Mouse (Mus musculus) MEL (cell line): ENCODE measurements around the gene Apbb1. TPM values are rescaled to one million over a fixed set of nuclear protein-coding genes. Genes with fewer than 3 reads are reported as not detected.

Source experiments
- DNase-seq: peaks from one replicate; pipeline ENCODE4 v3.0.0; 2011; ENCODE audit warnings: low read depth, low spot score
- H3K27ac ChIP-seq: 2 replicates; pipeline ENCODE4 v1.5.1; 2012; ENCODE audit warnings: low read depth, mild to moderate bottlenecking, control low read depth, low read length, moderate library complexity; ENCODE audit not compliant: control insufficient read depth
- H3K27me3 ChIP-seq, 2 experiments: fragments of 150-350 bp in 1 of 2; sonication (generic) in 1 of 2; 2 replicates each; pipeline ENCODE4 v1.6.1; 2012; ENCODE audit warnings: low read length in 2 of 2, mild to moderate bottlenecking in 2 of 2, improper control_type of control experiment in 1 of 2, moderate library complexity in 1 of 2; ENCODE audit not compliant: insufficient read depth in 2 of 2, control insufficient read depth in 1 of 2
- H3K36me3 ChIP-seq, 2 experiments: 2 replicates each; pipeline ENCODE4 v1.6.1; 2012 to 2014; ENCODE audit warnings: low read length in 2 of 2, improper control_type of control experiment in 1 of 2, inconsistent platforms in 1 of 2, mild to moderate bottlenecking in 1 of 2; ENCODE audit not compliant: insufficient read depth in 2 of 2, control insufficient read depth in 1 of 2
- H3K4me1 ChIP-seq, 2 experiments: fragments of 150-350 bp in 1 of 2; sonication (generic) in 1 of 2; 2 replicates each; pipeline ENCODE4 v1.6.1; 2012; ENCODE audit warnings: low read length in 2 of 2, improper control_type of control experiment in 1 of 2, mild to moderate bottlenecking in 1 of 2; ENCODE audit not compliant: insufficient read depth in 2 of 2, control insufficient read depth in 1 of 2
- H3K4me3 ChIP-seq, 2 experiments: fragments of 150-350 bp in 1 of 2; sonication (generic) in 1 of 2; 2 replicates each; pipeline ENCODE4 v1.5.1; 2012; ENCODE audit warnings: low read depth in 2 of 2, low read length in 2 of 2, mild to moderate bottlenecking in 2 of 2, moderate library complexity in 2 of 2, control low read depth in 1 of 2, improper control_type of control experiment in 1 of 2; ENCODE audit not compliant: control insufficient read depth in 1 of 2, insufficient read depth in 1 of 2
- H3K79me2 ChIP-seq: 2 replicates; pipeline ENCODE4 v1.6.1; 2012; ENCODE audit warnings: mild to moderate bottlenecking, low read length, moderate library complexity; ENCODE audit not compliant: control insufficient read depth, poor library complexity, insufficient read depth
- H3K9ac ChIP-seq: 2 replicates; pipeline ENCODE4 v1.6.1; 2012; ENCODE audit warnings: low read depth, mild to moderate bottlenecking, control low read depth, low read length, moderate library complexity; ENCODE audit not compliant: control insufficient read depth, poor library complexity, severe bottlenecking
- H3K9me3 ChIP-seq: fragments of 150-350 bp; sonication (generic); replicated peaks from 2 replicates; pipeline ENCODE4 v1.6.1; 2012; ENCODE audit warnings: mild to moderate bottlenecking, low read length, improper control_type of control experiment, moderate library complexity; ENCODE audit not compliant: insufficient read depth
- ELF1 ChIP-seq: IDR thresholded peaks from 2 replicates; pipeline ENCODE4 v1.6.1; 2014; ENCODE audit warnings: low read depth, mild to moderate bottlenecking, inconsistent platforms, low read length, improper control_type of control experiment, moderate library complexity
- EP300 ChIP-seq, 2 experiments: IDR thresholded peaks; 2 replicates each; pipeline ENCODE4 v1.6.1; 2011; ENCODE audit warnings: improper control_type of control experiment in 2 of 2, low read length in 2 of 2, low read depth in 1 of 2, mild to moderate bottlenecking in 1 of 2
- ETS1 ChIP-seq: IDR thresholded peaks from 2 replicates; pipeline ENCODE4 v1.6.1; 2012; ENCODE audit warnings: low read depth, mild to moderate bottlenecking, inconsistent platforms, low read length, improper control_type of control experiment, moderate library complexity
- GABPA ChIP-seq: IDR thresholded peaks from 2 replicates; pipeline ENCODE4 v1.6.1; 2012; ENCODE audit warnings: low read depth, mild to moderate bottlenecking, inconsistent platforms, low read length, improper control_type of control experiment, moderate library complexity
- JUND ChIP-seq: IDR thresholded peaks from 2 replicates; pipeline ENCODE4 v1.6.1; 2011; ENCODE audit warnings: low read depth, mild to moderate bottlenecking, improper control_type of control experiment, low read length
- KAT2A ChIP-seq: conservative IDR thresholded peaks from 2 replicates; pipeline ENCODE4 v1.6.1; 2012; ENCODE audit warnings: low read depth, low read length, improper control_type of control experiment, inconsistent platforms
- MAFK ChIP-seq: IDR thresholded peaks from 2 replicates; pipeline ENCODE4 v1.6.1; 2011; ENCODE audit warnings: low read depth, mild to moderate bottlenecking, low read length, improper control_type of control experiment, borderline replicate concordance
- MAX ChIP-seq: IDR thresholded peaks from 2 replicates; pipeline ENCODE4 v1.6.1; 2011; ENCODE audit warnings: low read length, improper control_type of control experiment
- MEF2A ChIP-seq: IDR thresholded peaks from 2 replicates; pipeline ENCODE4 v1.6.1; 2014; ENCODE audit warnings: low read depth, mild to moderate bottlenecking, inconsistent platforms, low read length, improper control_type of control experiment; ENCODE audit not compliant: poor library complexity, insufficient replicate concordance, severe bottlenecking; ENCODE audit errors: extremely low read depth
- MXI1 ChIP-seq: IDR thresholded peaks from 2 replicates; pipeline ENCODE4 v1.6.1; 2011; ENCODE audit warnings: mild to moderate bottlenecking, low read depth, low read length, improper control_type of control experiment
- MYC ChIP-seq: IDR thresholded peaks from 2 replicates; pipeline ENCODE4 v1.6.1; 2011; ENCODE audit warnings: low read depth, mild to moderate bottlenecking, low read length, improper control_type of control experiment, moderate library complexity
- NELFE ChIP-seq: IDR thresholded peaks from 2 replicates; pipeline ENCODE4 v1.6.1; 2011; ENCODE audit warnings: low read depth, low read length, improper control_type of control experiment
- NRF1 ChIP-seq: IDR thresholded peaks from 2 replicates; pipeline ENCODE4 v1.6.1; 2014; ENCODE audit warnings: low read depth, mild to moderate bottlenecking, inconsistent platforms, low read length, improper control_type of control experiment, moderate library complexity; ENCODE audit not compliant: poor library complexity, insufficient read depth, severe bottlenecking
- POLR2A ChIP-seq, 2 experiments: IDR thresholded peaks; 2 replicates each; pipeline ENCODE4 v1.6.1; 2011 to 2012; ENCODE audit warnings: low read length in 2 of 2, mild to moderate bottlenecking in 2 of 2, control low read depth in 1 of 2, improper control_type of control experiment in 1 of 2, low read depth in 1 of 2, moderate library complexity in 1 of 2; ENCODE audit not compliant: control insufficient read depth in 1 of 2, insufficient read depth in 1 of 2, poor library complexity in 1 of 2
- POLR2AphosphoS5 ChIP-seq: IDR thresholded peaks from 2 replicates; pipeline ENCODE4 v1.6.1; 2012; ENCODE audit warnings: low read depth, borderline replicate concordance, mild to moderate bottlenecking, inconsistent platforms, low read length, moderate library complexity, mixed read lengths
- RAD21 ChIP-seq: IDR thresholded peaks from 2 replicates; pipeline ENCODE4 v1.6.1; 2011; ENCODE audit warnings: mild to moderate bottlenecking, low read depth, low read length, improper control_type of control experiment
- TAL1 ChIP-seq: IDR thresholded peaks from 2 replicates; pipeline ENCODE4 v1.6.1; 2012; ENCODE audit warnings: mild to moderate bottlenecking, inconsistent platforms, low read length, moderate library complexity, mixed read lengths
- TCF12 ChIP-seq: IDR thresholded peaks from 2 replicates; pipeline ENCODE4 v1.6.1; 2014; ENCODE audit warnings: low read depth, mild to moderate bottlenecking, inconsistent platforms, low read length, improper control_type of control experiment, moderate library complexity
- USF1 ChIP-seq: IDR thresholded peaks from 2 replicates; pipeline ENCODE4 v1.6.1; 2014; ENCODE audit warnings: low read depth, mild to moderate bottlenecking, inconsistent platforms, low read length, improper control_type of control experiment, moderate library complexity
- ZC3H11A ChIP-seq: IDR thresholded peaks from 2 replicates; pipeline ENCODE4 v1.6.1; 2012; ENCODE audit warnings: low read depth, mild to moderate bottlenecking, inconsistent platforms, low read length, improper control_type of control experiment
- ZKSCAN1 ChIP-seq: IDR thresholded peaks from 2 replicates; pipeline ENCODE4 v1.6.1; 2012; ENCODE audit warnings: low read depth, mild to moderate bottlenecking, inconsistent platforms, low read length, improper control_type of control experiment, moderate library complexity
- ZMIZ1 ChIP-seq: IDR thresholded peaks from 2 replicates; pipeline ENCODE4 v1.6.1; 2012; ENCODE audit warnings: low read depth, mild to moderate bottlenecking, inconsistent platforms, low read length, improper control_type of control experiment, moderate library complexity
- polyA plus RNA-seq, 2 experiments: library from polyadenylated mRNA; stranded (reverse) in 1 of 2; unstranded in 1 of 2; fragments of >175 nt in 1 of 2; fragments of >200 nt in 1 of 2; gene quantifications; 2 replicates each; pipeline versions ENCODE4 v1.2.1 to v1.2.4; 2012; ENCODE audit warnings: low replicate concordance in 2 of 2, low read depth in 1 of 2; ENCODE audit not compliant: insufficient read length in 2 of 2, insufficient read depth in 1 of 2, missing spikeins in 1 of 2
- total RNA-seq: library from RNA; depleted of rRNA; stranded (reverse); fragments of 300-350 nt; gene quantifications from 2 replicates; pipeline ENCODE4 v1.2.3, GENCODE M21; 2012

Apbb1 gene
- total and polyA plus RNA-seq, 3 experiments = 0.13 TPM; not detected in 2

DNA sequence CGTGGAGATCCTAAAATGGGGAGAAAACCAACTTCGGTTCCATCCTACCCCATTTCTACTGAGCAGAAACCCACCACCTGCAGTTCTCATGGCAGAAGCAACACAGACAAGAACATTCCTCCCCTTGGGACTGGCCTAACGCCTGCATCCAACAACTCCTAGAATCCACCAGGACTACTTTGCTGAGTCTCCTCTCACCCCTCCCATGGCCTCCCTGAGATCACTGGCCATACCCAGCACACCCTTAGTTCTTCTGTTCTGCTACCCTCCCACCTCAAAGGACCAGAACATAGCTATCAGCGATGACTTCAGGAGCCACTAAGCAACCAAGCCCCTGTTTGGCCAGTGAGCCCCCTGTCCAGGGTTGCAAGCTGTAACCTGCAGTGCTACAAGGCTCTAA is 10.7 kb downstream of the Apbb1 start:
- no peaks in the 10 kb centered on the region for H3K9me3 ChIP-seq
- H3K27me3 ChIP-seq = peaks cover 0 to 2% of the 10 kb centered on the region in 2 experiments; a peak in 1 of 4 replicates
- H3K36me3 ChIP-seq = no peaks in the 10 kb centered on the region

DNA sequence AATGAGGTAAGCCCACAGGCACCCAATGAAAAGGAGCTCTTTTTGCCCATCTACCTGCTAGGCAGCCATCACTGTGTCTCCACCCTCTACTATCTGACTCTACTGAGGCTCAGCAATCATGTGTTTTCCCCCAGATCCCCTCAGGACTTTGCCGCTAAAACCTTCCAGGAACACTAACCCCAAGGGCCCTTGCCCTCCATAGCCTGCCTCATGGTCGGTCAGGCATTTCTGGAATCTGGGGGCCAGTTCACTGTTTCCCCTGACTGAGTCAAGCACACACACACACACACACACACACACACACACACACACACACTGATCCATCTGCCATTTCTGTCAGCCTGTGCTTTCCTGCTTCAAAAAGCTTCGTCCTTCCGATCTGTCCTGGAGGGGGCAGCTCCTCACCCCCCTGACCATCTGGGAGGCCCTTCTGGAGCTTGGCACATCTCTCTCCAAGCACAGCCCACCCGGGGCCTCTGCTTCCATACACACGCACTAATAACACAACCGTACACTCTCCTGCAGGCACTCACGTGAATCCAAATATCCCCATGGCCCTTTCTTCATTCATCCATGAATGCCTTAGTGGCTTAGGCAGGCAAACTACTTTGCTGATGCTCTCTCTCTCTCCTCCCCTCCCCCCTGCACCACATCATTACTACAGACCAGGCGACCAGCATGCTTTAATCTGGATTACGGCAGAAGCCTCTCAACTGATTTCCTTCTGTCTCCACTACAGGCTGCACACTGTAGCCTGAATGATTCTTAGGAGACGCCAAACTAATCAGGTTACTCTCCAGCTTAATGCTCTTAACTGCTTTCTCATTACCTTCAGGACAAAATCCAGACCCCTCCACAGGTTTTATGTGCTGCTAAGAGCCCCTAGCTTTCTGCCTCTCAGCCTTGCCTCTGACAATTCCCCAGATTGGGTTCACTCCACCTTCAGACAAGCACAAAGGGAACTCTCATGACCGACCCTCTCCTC is 11.6 kb downstream of the Apbb1 start:
- Histone ChIP-seq H3K9me3 (no peaks in the 10 kb centered on the region), H3K36me3 (no peaks in the 10 kb centered on the region), H3K4me3 (no peak overlapping the region), H3K4me1 (no peaks in the 10 kb centered on the region), H3K9ac (no peak overlapping the region), H3K27ac (no peak overlapping the region), H3K79me2 (no peaks in the 10 kb centered on the region), H3K27me3 (peaks cover 0 to 2% of the 10 kb centered on the region in 2 experiments; a peak in 1 of 4 replicates)
- no peak for TF ChIP-seq MXI1
- no peak for TF ChIP-seq MEF2A
- TF ChIP-seq MAFK = no peak
- no peak for TF ChIP-seq GABPA
- no peak for TF ChIP-seq ETS1
- no peak for TF ChIP-seq KAT2A
- no peak for TF ChIP-seq EP300 (IDR thresholded peaks at IDR 0.05; ENCODE audit: low read depth in 1 of 2, low read length in 2 of 2)
- no peak for TF ChIP-seq ZMIZ1
- no peak for TF ChIP-seq NELFE
- no peak for TF ChIP-seq NRF1
- no peak for TF ChIP-seq ZKSCAN1
- no peak for TF ChIP-seq TAL1
- TF ChIP-seq ELF1 = no peak
- no peak for TF ChIP-seq MAX
- TF ChIP-seq POLR2AphosphoS5 = no peak
- no peak for DNase-seq

More for the DNA sequence above, 10.7 kb downstream of the Apbb1 start:
- H3K4me1 ChIP-seq = no peaks in the 10 kb centered on the region
- H3K79me2 ChIP-seq = no peaks in the 10 kb centered on the region
- H3K27ac ChIP-seq = no peak overlapping the region
- DNase-seq = no peak
- H3K4me3 ChIP-seq = no peak overlapping the region
- TF ChIP-seq NRF1 = no peak
- no peak for TF ChIP-seq POLR2A (IDR thresholded peaks at IDR 0.05; ENCODE audit: control insufficient read depth in 1 of 2, insufficient read depth in 1 of 2, low read depth in 1 of 2, low read length in 2 of 2, poor library complexity in 1 of 2)
- TF ChIP-seq ZC3H11A = no peak
- TF ChIP-seq RAD21 = no peak
- TF ChIP-seq NELFE = no peak
- TF ChIP-seq JUND = no peak
- TF ChIP-seq TCF12 = no peak
- no peak for TF ChIP-seq ELF1
- no peak for TF ChIP-seq MYC
- TF ChIP-seq ZKSCAN1 = no peak
- no peak for TF ChIP-seq USF1
- TF ChIP-seq, all 39 proteins: peak for 0
- no peak overlapping the region for H3K9ac ChIP-seq
